Mouse (Mus musculus): ENCODE measurements around the gene Cldn1.

Gene Cldn1

DNA sequence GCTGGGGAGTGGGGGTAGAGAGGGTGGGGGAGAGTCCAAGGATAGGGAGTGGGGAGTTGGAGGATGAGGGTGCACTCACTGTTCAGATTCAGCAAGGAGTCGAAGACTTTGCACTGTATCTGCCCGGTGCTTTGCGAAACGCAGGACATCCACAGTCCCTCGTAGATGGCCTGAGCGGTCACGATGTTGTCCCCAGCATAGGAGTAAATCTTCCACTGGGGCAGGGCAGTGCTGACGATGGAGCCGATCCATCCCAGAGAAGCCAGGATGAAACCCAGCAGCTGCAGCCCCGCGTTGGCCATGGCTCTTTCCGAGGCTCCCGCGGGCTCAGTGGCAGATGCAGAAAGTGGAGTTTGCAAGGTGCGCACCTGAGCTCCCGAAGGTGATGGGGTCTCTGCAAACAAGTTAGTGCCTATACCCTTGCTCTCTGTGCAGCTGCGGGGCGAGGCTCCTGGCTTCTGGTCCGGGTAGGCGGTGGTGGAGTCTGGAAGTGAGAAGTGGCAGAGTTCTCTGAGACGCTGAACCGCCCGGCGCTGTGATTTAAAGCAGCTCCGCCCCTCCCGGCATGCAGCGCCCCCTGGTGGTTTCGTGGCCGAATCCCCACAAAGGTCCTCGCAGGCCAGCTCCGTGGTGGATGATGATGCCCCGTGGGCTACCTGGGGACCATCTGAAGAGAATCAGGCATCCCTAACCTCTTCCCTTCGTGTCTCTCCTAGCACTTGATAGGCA lies at the start of gene Cldn1:
Cldn1 (minus strand) TSS at position 517 of the 729 bp plus-strand sequence.
- peak; percentile 35 for DNase-seq (ENCODE audit: low spot score)

DNA sequence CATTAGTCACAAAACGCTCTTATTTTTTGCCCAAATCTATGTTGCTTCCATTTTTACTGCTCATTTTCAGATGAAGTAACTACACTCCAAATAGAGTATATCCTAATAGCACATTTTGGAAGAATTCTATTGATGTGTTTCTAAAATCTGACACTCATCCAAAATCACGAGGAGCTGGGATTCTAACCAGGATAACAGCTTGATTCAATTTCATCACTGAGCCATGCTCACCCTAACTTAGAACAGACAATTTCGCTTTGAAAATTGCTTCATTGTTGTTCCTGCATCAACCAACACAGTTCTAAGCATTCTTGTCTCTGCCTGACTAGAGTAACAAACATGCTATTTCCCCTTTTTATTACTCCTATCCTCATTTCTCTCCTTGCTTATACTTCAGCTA lies 47.0 kb upstream of the Cldn1 start:
- DNase-seq (ENCODE audit: low spot score), result peak; percentile 15

DNA sequence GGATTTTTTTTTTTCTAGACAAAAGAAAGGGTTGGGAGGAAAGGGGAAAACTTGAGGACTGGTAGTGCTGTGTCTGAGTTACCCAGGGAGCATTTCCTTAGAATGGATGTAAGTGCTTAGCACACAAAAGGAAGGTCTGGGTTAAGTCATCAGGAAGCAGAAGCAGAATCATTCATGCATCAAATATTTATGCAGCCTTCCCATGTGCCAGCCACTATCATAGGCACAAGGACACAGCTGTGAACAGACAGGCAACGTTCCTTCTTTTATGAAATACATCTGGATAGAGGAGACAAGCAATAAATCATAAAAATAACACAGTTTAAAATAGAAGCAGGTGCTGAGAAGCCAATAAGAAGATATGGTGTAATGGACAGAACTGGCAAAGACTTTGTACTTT lies 32.4 kb upstream of the Cldn1 start:
- DNase-seq (ENCODE audit: low spot score), result no peak

DNA sequence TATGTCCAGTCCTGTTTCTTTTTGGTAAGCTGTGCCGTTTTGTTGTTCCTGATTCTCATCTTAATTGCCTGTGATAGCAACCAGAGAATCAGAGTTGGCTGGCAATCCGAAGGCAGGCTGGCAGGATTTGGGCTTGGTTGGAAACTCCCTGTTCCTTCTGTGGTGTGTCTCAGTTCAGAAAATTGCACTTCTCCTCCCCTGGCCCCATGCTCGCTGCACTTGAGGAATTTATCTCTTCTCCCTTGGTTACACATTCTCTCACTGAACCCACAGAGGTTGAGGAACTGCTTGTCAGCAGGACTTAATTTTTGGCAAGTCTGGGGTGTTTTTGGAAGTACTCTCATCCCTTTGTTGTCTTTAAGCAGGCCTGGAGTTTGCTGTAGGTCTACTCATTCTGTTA lies 29.3 kb upstream of the Cldn1 start:
- DNase-seq (ENCODE audit: low spot score), result no peak

DNA sequence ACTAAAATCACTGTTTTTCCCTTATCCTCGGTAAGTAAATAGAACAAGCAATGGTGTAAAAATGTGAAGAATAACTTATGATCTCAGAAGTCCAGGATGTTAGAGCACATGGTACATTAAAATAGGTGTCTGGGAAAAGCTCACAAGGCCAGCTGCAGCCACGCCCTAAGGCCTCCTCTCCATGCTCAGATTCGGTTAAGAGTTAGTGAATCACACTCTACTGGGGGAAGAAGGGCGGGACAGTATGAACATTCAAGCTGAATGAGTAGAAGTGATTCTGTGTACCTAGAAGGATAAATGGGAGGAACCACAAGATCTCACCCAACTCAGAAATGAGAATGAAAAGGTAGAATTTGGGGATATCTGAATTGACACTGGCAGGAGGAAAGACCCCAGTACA lies 28.9 kb upstream of the Cldn1 start:
- DNase-seq (ENCODE audit: low spot score), result no peak

DNA sequence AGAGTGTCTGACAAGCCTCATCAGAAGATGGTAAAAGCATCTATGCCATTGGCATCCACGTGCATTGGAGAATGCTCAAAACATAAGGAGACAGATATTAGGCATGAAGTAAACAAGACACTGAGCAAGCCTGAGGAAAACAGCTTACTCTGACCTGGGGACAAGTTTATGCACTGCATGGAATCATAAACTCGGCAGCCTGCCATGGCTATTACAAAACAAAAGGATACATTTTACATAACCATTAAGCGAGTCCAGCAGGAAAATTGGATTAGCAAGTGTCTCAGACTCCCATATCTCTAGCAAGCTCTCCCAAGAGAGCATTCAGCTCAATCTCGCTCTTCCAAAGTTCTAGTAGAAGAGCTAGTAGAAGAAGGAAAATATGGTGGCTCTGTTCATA lies 19.3 kb upstream of the Cldn1 start:
- no peak for DNase-seq (ENCODE audit: low spot score)

DNA sequence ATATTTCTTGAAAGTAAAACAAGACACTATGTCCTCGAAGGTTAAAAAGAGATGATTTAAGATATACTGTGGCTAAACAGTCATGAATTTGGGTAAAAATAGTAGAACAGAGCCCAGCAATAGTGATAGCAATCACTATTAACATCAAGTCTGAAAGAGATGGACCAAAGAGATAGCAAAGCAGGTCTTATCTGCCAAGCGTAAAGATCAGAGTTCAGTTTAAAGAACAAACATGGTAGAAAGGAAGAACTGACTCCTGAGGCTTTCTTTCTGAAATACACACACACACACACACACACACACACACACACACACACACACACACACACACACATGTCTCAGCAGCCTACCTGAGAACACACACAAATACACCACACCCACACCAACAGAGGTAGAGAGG lies 14.5 kb upstream of the Cldn1 start:
- no peak for DNase-seq (ENCODE audit: low spot score)

DNA sequence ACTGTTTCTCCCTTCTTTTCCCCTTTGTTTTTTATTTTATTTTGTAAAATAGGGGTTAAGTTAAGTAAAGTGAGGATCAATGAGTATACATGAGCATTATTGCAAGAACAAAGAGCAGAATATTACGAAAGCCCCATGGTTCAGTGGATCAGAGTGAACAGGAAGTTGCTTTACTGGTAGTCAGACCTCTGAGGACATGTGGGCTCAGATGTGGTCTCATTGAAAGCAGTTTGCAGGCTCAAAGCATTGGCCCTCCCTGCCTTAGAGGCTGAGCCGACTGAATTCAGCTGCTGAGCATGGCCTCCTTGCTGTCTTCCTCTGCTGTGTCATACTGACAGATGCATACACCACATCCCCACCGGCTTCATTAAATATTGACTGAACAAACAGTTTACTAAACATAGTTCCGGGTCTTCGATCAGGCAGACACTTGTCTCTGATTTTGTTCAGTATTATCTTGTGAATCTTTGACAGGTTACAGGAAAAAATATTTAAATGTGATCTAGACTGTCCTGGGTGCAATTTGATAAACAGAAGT lies 12.5 kb upstream of the Cldn1 start:
- no peak for DNase-seq (ENCODE audit: low spot score)

DNA sequence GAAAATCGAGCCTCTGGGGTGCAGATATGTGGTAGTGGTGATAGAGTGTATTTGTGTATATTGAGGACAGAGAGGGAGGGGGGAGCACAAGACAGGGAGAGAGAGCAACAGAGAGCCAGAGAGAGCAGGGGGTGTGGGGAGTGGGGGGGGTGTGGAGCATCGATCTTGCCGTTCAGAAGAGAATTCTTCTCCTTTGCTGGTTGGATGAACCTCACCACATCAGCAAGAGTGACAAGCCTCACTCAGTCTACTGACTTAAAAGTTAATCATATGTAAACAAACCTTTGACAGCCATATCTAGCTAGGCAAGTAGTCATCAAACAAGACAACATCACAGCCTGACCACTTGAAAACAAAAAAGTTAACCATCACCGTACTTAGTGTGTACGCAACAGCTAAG lies 5.5 kb upstream of the Cldn1 start:
- DNase-seq (ENCODE audit: low spot score), result no peak

DNA sequence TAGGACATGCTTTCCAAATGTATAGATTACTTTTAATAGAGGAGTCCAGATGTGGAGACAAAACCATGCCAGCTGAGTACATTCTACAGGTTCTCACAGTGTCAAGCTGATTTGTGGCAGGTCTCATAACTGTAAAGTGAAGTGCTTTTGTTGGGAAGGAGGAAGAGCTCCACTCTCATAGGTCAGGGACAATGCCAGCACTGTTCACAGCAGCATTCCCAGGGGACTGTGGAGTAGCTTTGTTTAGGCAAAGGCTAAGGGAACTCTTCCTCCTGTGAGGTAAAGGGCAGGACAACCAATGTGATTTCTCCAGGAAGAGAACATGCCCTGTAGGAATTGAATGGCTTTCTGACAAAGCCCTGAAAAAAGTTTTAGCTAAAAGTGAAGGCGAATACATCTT lies 1.5 kb downstream of the Cldn1 start:
- DNase-seq (ENCODE audit: low spot score), result no peak

DNA sequence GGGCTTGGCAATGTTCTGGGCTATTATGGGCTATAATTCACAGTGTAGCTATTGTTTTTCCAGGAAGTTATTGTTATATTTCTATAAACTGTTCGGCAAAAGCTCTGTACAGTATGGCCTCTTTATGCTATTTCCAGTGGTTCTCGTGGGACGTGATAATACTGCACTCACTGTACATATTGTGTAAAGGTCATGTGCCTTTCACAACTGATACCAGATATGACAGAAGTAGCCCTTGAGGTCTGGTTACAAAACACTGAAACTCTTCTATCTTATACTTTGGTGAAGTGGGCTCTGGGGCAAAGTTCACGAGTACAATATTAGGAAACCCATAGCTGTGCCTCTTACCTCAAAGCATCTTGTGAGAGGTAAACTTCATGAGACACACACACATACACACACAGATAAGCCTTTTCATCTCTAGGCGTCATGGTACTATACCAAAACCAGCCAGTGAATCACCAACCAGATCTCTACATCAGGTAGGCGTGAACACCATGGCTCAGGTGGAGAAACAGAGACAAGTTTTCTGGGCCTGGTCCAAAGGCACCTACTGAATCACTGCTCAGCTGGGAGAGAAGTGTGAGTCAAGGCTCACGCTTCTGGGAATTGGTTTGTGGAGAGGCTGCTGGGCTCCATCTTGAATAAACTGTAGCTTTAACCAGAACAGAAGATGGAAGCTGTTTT lies 2.5 kb downstream of the Cldn1 start:
- no peak for DNase-seq (ENCODE audit: low spot score)

DNA sequence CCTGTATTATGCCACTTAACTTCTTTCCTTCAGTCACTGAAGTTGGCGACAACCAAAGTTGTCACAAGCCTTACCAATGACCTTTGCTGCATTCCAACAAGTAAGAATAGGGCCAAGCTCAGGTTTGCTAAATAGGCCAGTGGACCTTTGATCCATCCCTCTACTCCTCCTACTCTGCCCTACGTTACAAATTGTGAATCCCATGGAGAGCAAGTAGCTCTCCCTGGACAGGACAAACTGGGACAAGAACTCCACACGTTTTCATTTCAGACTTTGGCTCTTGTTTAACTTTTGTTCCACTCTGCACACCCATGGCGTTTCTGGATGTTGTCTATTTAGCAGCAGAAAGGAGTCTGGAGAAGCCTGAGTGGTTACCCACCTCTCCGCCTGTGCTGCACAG lies 3.5 kb downstream of the Cldn1 start:
- DNase-seq (ENCODE audit: low spot score), result no peak

DNA sequence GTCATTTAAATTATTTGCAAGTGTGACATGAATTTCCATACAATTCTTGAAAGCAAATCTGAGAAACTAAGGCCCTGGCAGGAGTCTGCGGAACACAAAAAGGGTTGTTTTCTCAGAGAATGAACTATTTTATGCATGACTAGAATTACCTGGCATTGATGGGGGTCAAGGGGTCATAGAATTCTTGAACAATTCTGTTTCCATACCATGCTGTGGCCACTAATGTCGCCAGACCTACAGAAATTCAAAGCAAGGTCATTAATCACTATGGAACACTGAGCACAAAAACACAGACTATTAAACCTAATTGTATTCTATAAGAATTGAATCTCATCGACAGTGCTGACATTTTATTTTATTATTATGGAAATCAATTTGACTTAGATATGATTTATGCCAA lies 10.9 kb downstream of the Cldn1 start:
- DNase-seq (ENCODE audit: low spot score), result no peak

DNA sequence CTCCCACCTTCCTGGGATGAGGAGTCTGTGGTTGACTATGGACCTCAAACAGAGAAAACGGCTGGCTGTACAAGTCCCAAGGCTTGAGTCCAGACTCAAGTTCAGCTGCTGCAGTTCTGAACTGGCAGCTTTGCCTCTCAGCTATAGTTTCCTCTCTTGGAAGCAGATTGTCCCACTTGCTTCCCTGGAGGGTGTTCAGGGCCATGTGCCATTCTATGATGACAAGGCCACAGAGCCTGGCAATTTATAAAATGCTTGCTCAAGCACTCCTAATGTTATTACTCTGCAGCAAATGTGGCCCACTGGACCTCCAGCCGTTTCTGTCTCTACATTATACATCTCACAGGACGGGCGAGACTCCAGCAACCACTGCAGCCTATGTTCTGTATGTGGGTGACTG lies 12.0 kb downstream of the Cldn1 start:
- no peak for DNase-seq (ENCODE audit: low spot score)

DNA sequence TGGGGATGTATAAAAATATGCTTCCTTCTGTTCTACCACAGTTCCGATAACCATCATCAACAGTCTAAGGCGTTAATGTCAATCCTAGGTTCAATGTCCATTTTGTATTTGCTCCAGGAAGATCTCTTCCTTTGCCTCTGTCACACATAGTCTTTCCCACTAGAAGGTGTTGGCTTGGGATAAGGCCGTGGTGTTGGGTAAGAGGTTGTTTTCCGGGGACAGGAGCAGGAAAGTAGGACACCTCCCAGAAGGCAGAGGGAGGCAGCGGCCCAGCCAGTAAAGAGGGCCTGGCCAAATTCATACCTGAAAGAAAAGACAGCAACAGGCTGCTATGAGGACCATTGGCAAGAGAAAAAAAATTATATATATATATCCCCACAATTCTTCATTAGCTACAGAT lies 12.7 kb downstream of the Cldn1 start:
- no peak for DNase-seq (ENCODE audit: low spot score)

DNA sequence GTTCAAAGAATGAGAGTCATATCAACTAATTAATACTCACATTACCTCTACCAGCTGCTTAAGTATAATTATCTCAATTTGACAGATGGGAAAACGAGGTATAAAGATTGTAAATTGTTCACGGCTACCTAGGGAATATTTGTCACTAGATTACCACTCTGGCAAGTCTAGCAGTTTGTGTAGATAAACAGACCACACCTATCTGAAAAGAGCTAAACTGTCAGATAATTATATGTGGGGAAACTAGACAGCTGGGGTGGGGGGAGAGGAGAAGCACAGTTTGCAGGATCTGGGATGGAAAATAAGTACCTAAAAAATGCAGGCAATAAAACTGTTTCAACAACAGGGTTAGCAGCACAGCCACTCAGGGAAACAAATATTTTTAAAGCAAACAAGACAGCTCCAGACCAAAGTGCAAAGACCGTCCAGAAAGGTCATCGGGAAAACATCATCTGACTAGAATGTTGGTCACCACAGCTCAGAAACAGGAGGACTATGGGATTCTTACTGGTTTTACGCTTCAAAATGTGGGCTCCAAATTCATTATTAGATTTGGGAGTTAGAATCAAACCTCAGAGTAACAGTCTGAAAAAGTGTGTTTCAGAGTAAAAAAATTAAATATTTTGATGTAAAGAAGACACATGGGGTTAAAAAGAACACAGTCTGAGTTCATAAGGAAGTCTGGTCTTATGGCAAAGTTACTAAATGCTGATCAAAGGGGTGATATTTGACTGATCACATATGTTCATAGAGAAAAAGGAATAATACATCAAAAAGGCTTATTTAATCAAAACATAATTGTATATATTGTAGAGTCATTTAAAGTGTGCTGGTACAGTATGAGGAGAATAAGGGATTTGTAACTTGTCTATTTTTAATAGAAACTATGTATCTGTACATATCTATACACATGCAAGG lies 13.5 kb downstream of the Cldn1 start:
- DNase-seq (ENCODE audit: low spot score), result no peak

DNA sequence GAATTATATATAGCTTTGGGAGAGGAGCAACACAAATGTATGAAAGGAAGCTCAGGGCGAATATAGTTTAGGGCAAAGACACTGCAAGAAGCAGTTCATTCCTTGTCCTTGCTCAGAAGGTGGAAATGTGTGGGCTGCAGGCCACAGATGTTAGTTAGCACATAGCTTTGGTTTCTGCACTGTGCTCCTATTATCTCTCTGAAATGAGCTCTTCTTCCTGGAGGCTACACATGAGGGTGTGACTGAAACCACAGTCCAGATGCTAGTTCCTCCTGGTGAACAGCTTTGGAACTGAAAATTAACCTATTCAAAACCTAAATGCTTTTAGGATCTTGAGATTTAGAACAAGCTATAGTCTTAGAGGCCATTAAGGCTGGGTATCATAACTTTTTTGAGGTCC lies 16.1 kb downstream of the Cldn1 start:
- DNase-seq (ENCODE audit: low spot score), result no peak

DNA sequence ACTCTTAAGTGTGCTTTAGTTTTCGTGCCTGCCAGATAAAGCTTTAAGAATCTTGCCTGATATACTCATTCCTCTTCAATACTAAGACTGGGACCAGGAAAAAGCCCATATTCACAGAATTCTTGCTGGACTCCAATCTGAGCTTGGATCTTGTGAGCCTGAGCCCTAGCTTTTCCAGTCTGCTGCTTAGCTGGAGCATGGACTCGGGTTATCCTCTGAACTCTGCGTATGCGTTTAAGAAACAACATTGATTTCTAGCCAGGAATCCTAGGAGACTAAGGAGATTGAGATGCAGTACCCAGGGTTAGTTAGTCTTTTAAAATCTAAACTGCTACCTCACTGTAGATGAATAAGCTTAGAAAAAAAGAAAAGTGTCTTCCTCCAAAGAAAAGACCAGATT lies 20.9 kb downstream of the Cldn1 start:
- no peak for DNase-seq (ENCODE audit: low spot score)

DNA sequence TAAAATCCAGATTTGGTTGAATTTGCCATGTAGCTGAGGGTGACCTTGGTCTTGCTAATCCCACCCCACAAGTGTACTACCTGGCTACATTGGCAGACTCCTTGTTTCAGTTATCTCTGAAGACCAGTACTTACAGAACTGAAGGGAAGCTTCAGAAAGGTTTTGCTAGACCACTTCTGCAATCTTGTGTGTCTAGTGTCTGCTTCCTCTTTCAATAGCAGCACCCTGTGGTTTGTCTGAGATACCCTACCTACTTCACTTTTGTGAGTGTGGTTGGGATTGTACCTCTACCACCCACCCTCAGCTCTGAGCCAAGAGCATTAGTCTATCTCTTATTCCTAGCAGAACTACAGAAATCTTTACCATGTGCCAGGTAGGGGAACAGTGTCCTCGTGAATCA lies 22.8 kb downstream of the Cldn1 start:
- peak; percentile 6 for DNase-seq (ENCODE audit: low spot score)

DNA sequence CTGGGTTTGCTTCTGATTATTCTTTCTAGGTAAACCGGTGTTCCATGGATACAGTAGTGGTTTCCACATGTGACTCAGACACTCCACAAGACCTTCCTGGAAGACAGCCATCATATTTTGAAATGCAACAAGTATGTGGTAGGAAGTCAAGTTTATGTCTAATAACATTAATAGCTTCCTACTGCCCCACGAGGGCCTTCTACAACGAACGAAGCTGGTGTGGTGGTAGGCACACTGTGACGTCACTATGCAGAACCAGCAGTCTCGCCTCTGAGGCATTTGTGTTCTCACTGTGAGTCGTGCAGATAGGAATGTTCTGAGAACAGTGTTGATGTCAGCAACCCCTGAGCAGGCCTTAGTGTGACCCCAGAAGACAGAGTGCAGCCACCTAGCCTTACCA lies 55.4 kb downstream of the Cldn1 start:
- no peak for DNase-seq (ENCODE audit: low spot score)

DNA sequence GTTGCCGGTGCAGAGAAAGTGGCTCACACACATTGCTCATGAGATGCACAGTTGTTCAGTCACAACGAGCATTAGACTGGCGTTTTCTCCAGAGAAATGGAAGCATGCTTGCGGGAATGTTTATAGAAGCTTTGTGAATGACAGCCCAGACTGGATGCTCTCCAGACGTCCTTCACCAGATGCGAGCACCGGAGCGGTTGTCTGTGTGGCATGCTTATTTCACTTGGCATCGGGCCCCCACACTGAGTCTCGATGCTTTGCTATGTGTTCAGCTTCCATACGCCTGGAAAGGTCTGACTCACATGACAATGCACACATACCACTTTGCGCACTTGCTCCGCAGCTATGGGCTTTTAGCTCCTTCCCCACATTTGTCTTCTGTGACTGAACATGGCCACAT lies 56.8 kb downstream of the Cldn1 start:
- no peak for DNase-seq (ENCODE audit: low spot score)

DNA sequence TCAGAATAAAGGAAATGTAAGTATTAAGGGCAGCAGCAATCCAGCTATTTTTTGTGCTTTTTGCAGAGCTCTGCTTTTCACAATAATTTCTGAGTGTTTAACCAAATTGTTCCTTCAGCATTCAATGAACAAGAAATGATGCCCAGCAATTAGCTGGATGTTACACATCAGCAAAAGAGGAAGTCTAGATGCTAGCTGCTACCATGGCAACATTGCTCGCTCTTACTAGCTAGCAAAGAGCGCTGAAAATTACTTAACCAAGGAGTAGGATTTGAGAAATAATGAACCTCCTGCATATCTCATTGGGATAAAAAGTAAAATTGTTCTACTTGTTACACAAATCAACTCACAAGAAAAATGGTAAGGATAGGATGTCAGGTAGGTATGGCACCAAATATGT lies 62.2 kb downstream of the Cldn1 start:
- DNase-seq (ENCODE audit: low spot score), result no peak

Data from layer of hippocampus, adult 9-10 months (tissue).